Mouse (Mus musculus): ENCODE results near the gene Ranbp1.
"Not testable (repeated sequence)": the region's sequence is repeated elsewhere in the genome, so short reads cannot be mapped to it uniquely, and the experiment has no call there.

The Ranbp1 gene

DNA sequence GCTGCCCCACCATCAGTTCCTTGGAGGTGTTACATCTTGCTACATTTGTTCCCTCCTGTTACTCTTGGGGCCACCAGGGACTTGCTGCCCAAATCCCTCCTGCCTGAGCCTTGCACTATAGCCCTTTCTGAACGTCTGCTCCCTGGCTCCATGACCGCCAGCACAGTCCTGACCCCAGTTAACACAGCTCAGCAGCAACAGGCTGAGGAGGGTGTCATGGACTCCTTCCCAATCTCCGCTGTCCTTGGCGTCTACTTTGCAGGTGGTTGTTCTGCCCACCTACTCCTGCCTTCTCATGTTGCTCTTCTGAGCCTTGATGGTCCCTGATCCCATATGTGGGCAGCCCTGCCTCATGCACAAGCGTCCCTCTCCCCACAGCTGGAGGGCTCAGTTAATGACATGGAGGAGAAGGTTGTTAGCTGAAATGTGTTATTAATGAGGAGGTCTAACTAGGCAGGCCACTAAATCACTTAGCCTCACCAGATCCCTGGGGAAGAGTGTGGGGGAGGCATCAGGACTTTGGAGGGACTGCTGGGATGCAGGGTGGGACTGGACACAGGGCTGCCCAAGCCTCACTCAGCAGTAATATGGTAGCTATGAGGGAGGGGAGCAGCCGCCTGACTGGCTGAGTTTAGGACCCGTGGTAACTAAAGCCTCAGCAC, 45.0 kb downstream of the Ranbp1 start:
- in situ Hi-C loops (cut with MseI, MboI) = no loop called here

DNA sequence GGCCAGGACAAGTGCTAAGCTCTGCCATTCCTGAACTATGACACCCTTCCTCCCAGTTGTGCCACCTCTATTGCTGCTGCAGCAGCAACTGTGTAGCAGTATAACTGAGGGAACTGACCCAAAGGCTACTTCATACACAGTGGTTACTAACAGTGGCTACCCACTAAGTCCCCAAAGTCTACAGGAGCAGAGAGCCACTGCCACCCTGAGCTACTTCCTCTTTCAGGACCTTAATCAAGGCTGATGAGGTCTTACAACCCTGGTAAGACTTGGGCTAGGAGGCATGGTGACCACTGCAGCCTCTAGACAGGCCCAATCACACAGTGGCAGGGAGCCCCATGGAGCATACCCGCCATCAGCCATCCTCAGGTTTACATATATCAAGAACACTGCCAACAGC, 46.5 kb downstream of the Ranbp1 start:
- in situ Hi-C loops (cut with MseI, MboI) = no loop called here

- in situ Hi-C loops (cut with MseI, MboI) = no loop called here
Measured at GRCm38 (mm10) chr16:18201620-18202019, 46.9 kb downstream of the Ranbp1 start.

- in situ Hi-C loops (cut with MseI, MboI) = no loop called here
Measured at GRCm38 (mm10) chr16:18200062-18200461, 48.5 kb downstream of the Ranbp1 start.

DNA sequence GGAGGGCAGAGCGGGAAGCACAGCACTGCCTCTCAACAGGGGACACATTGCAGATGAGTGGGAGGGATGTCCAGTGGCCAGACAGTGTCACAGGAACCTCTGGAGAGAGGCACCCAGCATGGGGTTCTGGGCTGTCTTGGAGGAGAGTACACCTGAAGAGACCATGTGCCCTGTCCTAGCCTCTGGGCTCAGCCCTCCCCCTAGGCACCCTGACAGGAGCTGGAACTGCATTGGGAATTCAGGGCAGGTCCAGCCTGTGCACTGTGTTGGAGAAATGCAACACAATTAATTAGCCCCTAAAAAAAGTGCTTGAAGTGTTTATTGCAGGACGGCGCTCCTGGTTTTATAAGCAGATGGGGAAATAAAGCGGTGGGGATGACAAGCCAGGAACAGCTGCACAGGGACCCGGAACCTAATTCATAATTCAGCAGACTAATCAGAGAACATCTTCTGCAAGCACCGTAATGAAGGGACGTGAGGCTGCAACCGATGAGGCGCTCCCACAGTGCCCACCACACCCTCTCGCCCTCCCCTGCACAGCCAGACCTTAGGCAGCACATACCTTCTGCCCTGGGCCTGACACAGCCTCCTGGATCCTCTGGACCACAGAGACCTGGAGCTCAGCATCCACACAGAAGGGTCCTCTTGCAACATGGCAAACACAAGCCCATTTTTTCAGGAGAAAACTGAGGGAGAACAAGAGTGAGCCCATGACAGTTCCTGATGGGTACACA, 50.0 kb downstream of the Ranbp1 start:
- in situ Hi-C loops (cut with MseI, MboI) = no loop called here

GRCm38 (mm10) chr16:18197881-18198280, 50.7 kb downstream of the Ranbp1 start:
- in situ Hi-C loops (cut with MseI, MboI) = no loop called here

DNA sequence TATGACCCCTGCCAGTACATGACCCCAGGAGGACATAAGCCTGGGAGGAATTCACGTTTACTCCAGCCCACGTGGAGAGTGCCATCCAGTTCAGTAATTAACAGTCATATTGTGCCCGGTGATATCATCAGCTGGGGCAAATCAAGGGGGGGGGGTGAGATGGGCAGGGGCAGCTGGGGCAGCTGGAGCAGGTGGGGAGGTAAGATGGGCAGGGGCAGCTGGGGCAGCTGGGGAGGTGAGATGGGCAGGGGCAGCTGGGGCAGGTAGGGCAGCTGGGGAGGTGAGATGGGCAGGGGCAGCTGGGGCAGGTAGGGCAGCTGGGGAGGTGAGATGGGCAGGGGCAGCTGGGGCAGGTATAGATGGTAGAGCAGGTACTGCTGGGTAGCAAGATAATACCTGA, 53.0 kb downstream of the Ranbp1 start:
- in situ Hi-C loops (cut with MseI, MboI) = not testable (repeated sequence)

DNA sequence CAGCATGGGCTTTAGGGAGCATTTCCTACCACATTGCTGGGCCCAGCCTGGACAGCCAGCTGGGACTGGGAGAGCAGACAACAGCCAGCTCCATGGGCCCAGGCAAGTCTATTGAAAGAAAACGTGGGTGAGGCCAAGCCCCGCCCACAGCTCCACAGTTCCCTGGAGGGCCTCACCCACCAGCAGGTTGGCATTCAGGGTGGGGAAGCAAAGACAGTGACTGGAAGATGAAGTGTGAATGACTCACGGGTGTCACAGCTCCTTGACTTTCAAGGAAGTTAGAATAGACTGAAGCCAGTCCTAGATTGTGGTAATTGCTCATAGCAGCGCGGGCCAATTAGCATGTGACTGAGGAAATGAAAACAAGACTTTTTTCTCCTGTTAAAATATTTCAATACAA, 53.5 kb downstream of the Ranbp1 start:
- in situ Hi-C loops (cut with MseI, MboI) = no loop called here

DNA sequence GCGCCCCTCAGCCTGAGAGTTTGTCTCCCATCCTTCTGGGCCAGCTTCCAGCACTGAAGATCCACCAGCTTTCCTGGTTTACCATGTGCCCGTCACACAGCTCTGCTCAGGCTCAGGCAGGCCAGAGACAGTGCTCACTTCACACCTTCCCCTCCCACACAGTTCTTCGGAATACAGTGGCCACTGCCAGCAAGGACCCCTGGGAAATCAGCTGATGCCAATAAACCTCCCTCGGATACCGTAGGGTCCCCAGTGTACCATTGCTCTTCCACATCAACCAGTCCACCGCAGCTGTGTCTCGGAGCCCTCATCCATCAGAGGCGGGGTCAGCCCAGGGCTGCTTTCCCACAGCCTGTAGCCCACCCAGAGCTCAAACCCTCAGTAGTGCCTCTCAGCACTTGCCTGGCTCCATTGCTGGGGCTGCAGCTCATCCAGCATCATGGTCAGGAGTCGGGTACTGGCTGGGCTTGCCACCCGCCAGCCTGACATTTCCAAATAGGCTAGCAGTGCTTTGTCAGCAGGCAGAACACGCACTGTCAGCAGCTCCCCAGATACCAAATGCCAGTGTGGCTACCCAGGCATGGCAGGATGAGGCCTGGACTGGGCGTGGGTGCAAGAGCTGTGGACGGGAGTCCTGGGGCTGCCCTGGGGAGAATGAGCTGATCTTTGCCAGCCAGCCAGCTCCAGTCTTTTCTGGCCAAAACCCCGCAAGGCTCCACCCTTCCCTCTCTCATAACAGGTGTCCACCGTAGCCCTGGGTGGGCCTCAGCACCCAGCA, 54.1 kb downstream of the Ranbp1 start:
- in situ Hi-C loops (cut with MseI, MboI) = no loop called here

- in situ Hi-C loops (cut with MseI, MboI) = no loop called here
Measured at GRCm38 (mm10) chr16:18191006-18191405, 57.5 kb downstream of the Ranbp1 start.
